15 mouse cellular contexts compared by ENCODE assay signal in genomic region chr11:96482711-96483110, GRCm38 (mm10).
"Had no signal": no experiment of that assay in that cellular context is flagged by ENCODE, and none has a peak within 500 bp of the region (broad histone marks: within the 10 kb centered on the region; RNA-seq: fewer than 3 reads in every experiment).

No protein-coding gene starts in this region.

- H3K36me3 ChIP-seq: intestine, embryonic 15.5 days; liver, embryonic 13.5 days; lung, embryonic 15.5 days; midbrain, embryonic 13.5 days; neural tube, embryonic 15.5 days had no signal

- ATAC-seq: intestine, embryonic 15.5 days; liver, postnatal 0 days; midbrain, embryonic 13.5 days had no signal

- DNase-seq: kidney, adult 18-20 months; kidney, postnatal 14 days; liver; liver, embryonic 13.5 days; liver, postnatal 0 days; lung, postnatal 14 days; right cerebral cortex, adult 18-20 months; right cerebral cortex, postnatal 25 days; thymus, adult 2 months; thymus, postnatal 36 days had no signal

- H3K9ac ChIP-seq: intestine, embryonic 15.5 days; liver, embryonic 13.5 days; liver, postnatal 0 days; lung, embryonic 15.5 days; midbrain, embryonic 13.5 days; neural tube, embryonic 15.5 days had no signal

- H3K27me3 ChIP-seq: intestine, embryonic 15.5 days; liver, embryonic 13.5 days; lung, embryonic 15.5 days; midbrain, embryonic 13.5 days; neural tube, embryonic 15.5 days had no signal

- H3K4me2 ChIP-seq: intestine, embryonic 15.5 days; liver, embryonic 13.5 days; lung, embryonic 15.5 days; midbrain, embryonic 13.5 days; neural tube, embryonic 15.5 days had no signal

- H3K4me3 ChIP-seq: intestine, embryonic 15.5 days; layer of hippocampus, adult 2 months; liver, embryonic 13.5 days; lung, embryonic 15.5 days; midbrain, embryonic 13.5 days; neural tube, embryonic 15.5 days had no signal

- H3K9me3 ChIP-seq: intestine, embryonic 15.5 days; liver, embryonic 13.5 days; lung, embryonic 15.5 days; midbrain, embryonic 13.5 days; neural tube, embryonic 15.5 days had no signal

- H3K4me1 ChIP-seq: intestine, embryonic 15.5 days; liver, embryonic 13.5 days; lung, embryonic 15.5 days; midbrain, embryonic 13.5 days; neural tube, embryonic 15.5 days had no signal

- H3K27ac ChIP-seq: intestine, embryonic 15.5 days; layer of hippocampus, adult 2 months; liver, embryonic 13.5 days; lung, embryonic 15.5 days; midbrain, embryonic 13.5 days; neural tube, embryonic 15.5 days had no signal
